Mouse (Mus musculus) cerebellum, postnatal 36 days (tissue): ENCODE measurements around the gene Pdzd2.

Experiments used
- DNase-seq, 2 experiments: peaks; one replicate each; pipeline ENCODE4 v3.0.0; 2021 to 2022; ENCODE audit warnings: mixed read lengths in 2 of 2

The Pdzd2 gene

GRCm38 (mm10) chr15:12665946-12666345 lies 73.8 kb downstream of the Pdzd2 start:
- DNase-seq: no peak

DNA sequence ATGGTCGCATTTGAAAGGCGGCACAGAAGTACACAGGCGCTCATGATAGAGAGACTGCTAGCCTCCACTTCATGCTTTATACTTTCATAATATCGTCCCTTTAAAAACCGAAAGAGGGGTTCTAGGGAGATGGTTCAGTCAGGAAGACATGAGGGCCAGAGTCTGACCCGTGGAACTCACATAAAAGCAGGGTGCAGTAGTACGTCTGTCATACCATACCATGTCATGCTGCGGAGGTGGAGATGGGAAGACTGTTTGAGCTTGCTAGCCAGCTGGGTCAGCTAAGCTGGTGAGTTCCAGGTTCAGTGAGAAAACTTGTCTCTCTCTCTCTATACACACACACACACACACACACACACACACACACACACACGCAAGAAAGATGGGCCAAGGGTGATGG lies 76.4 kb downstream of the Pdzd2 start:
- DNase-seq: no peak

GRCm38 (mm10) chr15:12660320-12660719 lies 79.4 kb downstream of the Pdzd2 start:
- DNase-seq: no peak

DNA sequence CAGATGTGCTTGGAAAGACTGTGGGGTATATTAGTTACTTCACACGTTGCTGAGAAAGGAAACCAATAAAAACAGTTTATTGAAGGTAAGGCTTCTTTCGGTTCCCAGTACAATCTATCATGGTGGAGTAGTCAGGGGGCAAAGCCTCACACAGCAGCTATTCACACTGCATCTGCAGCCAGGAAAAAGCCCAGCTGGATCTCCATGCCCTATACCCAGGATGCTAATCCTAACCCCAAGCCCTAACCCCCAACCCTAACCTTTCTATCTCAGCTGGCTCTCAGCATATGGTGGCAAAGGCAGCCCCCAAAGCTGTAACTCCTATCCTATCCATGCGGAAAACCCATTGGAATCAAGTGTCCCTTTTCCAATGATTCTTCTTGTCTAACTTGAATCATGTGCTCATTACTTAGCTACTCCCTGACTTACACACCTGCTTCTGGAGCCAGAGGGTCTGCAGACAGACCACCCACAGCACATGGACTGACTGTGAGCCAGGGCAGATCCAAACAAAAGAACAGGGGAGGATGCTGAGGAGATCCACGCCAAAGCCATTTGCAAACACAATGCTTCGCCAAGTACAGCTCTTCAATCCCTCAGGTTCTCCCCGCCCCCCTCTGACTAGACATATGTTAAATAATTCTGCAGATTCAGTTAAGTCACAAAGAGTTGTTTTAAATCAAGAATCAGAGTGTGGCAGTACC lies 83.6 kb downstream of the Pdzd2 start:
- DNase-seq: no peak

DNA sequence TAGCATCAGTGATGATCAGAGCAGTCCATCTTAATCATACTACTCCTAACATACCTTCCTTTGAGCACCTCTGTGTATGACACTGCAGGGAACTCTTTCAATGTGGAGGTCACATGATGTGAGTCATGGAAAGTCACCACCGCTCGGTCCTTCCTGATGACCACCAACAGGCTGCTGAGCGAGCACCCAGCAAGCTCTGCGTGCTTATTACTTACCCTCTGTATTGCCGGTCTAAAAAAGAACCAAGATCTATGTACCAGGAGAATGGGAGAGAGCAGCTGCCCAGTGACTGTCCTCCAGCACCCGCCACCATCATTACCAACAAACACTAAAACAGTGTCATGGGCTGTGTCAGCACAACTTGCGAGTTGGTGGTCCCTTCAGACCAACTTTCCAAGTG lies 84.4 kb downstream of the Pdzd2 start:
- no peak for DNase-seq

- no peak for DNase-seq
These were observed 87.2 kb downstream of the Pdzd2 start for GRCm38 (mm10) chr15:12652336-12653031.

DNA sequence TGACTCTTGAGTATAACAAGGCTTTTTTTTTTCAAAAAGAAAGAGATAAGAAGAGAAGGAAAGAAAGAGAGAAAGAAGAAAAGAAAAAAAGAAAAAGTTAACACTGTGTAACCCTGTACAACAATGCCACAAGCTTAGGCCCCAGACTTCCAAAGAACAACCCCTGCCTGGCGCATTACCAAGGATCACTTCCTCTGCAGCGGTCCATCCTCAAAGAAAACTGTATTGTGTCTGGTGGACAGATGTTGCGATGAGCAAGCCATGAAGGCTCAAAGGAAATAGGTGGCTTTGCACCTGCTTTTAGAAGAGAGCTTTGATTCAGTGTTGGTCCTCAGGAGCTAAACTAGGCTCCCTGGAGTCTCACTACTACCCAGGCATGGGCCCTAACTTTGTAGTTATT lies 89.5 kb downstream of the Pdzd2 start:
- no peak for DNase-seq

DNA sequence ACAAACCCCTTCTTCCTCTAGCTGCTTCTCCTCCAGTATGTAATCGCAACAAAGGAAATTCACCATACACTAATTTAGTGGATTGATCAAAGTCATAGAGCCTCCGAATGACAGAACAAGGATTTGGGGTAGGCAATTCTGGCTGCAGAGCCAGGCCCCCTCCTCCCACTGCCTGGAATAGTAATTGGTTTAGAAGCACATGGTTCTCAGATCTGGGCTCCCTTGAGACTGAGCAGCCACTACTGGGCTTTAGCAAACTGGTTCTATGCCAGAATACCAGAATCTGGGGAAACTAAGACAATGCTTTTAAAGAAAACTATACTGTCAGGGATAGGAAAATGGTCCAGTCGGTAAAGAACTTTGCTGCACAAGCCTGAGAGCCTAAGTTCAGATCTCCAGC lies 90.0 kb downstream of the Pdzd2 start:
- no peak for DNase-seq

DNA sequence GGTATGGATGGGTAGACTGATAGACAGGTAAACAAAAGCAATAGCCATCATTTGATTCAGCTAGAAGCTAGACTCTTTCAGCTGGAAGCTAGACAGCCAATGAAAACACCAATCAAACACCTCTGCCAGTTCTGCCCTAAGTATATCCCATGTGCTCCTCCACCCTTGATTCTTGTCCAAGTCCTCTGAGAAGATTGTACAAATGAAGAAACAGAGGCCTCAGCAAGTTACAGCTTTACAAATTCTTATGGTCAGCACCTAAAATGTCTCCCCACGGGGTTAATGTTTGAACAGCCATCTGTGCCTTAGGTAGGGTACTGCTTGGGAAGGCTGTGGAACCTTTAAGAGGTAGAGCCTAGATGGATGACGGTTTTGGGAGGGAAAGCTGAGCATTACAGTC lies 90.6 kb downstream of the Pdzd2 start:
- DNase-seq: no peak

DNA sequence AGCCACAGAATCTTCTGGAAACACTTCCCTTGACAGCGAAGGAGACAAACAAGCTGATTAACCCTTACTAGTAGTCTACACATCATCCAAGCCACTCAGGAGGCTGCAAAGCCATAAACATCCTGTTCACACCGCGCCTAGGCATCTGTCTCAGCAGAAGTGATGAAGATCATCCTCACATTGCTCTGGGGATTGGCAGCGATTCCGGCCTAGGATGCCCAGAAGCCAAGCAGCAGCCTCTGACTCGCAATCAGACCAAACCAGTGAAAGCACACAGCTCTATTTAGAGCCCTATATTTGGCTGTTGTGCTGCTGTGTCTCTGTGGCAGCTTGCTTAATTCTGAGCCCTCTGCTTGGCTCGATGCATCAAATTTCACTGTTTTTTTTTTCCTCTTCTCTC lies 99.0 kb downstream of the Pdzd2 start:
- DNase-seq: no peak

DNA sequence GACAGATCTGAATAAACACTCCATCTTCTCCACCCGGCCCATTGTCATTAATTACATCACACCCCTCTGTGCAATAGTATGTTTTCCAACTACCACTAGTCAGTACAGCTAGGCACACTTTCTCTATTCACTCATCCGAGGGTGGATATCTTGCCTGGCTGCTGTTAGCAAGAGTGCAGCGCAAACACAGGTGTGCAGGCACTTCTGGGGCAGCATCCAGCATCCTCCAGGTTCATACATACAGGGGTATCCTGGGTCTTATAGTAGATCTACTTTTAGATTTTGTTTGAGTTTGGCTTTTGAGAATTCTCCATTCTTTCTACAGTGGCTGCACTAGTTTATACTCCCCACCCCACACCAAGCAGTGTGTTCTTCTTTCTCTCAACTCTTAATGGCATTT lies 99.9 kb downstream of the Pdzd2 start:
- DNase-seq: no peak

GRCm38 (mm10) chr15:12639181-12639580 lies 100.5 kb downstream of the Pdzd2 start:
- no peak for DNase-seq

DNA sequence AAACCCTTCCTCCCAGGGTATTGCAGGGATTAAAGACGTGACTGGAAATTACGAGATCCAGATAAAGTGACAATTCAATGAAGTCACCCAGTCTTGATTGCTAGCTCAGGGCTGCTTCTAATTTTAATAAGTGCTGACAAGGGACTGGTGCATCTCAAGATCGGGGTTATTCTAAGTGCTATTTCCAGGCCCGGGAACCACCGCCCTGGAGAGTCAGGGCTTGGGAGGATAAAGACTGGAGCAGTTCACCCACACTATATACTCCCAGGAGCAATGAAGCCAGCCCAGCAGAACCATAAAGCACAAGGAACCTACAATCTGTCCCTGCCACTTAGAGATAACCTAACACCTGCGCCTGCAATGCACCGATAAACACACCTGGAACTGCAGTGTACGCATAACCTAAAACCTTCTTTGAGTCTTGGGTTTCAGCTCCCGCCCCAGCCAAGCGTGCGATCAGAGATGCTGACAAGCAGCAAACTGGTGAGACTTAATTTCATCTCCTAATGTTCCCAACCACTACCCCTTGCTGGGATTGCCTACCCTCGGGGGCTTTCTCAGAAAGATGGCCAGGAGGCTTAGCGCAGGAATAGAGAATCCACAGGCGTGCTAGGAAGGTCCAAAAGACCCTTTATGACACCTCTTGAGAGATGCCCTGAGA lies 101.2 kb downstream of the Pdzd2 start:
- DNase-seq: no peak

DNA sequence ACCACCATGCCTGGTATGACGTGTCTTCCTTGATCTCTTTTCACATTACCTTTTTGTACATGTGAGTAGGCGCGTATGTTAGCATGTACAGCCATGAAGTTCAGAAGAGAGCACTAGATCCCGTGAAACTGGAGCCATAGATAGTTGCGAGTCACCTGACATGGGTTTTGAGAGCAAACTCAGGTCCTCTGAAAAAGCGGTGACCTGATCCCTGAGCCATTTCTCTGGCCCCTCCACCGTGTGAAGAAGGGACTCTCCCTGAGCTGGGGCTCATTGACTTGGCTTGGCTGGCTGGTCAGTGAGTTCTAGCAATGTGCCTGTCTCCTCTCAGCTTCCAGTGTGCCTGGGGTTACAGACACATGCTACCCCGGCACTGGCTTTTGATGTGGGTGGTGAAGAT lies 102.2 kb downstream of the Pdzd2 start:
- no peak for DNase-seq

DNA sequence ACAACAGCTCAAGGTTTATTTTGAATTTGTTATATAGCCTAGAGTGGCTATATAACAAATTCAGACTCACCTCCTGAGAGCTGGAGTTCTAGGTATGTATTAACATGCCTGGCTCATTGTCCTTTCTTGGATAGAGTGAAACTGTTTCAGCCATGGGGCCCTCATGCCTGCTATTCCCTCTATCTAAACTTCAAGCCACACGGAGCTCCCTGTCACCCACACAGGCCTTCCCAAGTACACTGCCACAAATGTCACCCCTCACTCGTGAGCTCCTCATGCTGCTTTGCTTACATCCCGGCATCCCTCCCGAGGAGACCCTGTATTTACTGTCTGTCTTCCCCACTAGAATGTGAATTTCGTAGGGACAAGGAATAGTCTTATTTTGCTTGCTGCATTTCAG lies 103.3 kb downstream of the Pdzd2 start:
- DNase-seq: no peak

DNA sequence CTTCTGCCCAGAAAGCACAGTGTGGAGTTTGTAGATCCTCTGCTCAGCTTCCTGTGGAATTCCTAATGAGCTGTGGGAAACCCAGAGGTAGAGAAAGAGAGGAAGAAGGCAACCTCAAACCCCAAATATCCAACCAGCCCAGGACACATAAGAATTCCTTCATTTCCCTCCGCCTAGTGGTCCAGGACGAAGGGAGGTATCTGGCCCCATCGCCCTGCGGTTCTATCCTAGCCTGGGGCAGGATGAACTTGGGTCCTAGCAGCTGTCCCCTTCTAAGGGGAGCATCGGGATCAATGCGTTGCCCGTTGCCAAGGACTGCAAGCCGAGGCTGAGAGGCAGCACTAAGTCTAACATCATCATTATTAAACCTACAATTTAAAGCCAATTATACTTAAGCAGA lies 104.8 kb downstream of the Pdzd2 start:
- no peak for DNase-seq

DNA sequence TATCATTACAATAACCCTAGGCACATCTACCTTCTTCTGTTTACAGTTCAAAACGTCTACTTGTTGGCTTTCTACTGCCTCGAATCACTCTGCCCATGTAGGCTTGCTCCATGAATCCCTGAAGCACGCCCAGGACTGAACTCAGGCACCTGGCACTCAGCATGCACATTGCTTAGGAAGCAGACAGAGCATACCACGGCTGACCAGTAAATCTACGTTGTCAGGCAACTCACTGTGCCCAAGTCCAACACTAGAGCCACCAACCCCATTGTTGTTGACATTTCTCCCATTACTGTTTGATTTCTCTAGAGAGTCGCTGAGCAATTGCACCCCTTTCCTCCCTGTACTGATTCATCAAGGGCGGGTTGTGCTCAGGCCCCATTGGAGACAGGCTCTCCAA lies 110.6 kb downstream of the Pdzd2 start:
- DNase-seq: no peak

GRCm38 (mm10) chr15:12628451-12628850 lies 111.3 kb downstream of the Pdzd2 start:
- no peak for DNase-seq

GRCm38 (mm10) chr15:12626930-12627329 lies 112.8 kb downstream of the Pdzd2 start:
- DNase-seq: no peak

DNA sequence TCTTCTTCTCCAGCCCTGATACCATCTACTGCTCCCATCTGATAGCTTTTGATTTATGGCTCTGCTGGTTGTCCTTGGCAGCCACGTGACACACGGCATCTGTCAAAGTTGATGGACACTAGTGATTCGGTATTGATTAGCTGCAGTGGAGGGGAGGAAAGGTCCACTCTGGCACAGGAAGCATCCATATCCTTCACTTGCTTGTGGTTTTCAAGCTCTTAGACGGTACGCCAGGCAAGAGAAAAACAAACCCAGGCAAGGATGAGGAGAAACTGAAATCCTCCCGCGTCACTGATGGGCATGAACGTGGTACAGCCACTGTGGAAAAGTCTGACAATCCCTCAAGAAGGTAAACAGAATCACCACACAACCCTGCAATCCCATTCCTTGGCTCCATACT lies 113.6 kb downstream of the Pdzd2 start:
- DNase-seq: no peak

DNA sequence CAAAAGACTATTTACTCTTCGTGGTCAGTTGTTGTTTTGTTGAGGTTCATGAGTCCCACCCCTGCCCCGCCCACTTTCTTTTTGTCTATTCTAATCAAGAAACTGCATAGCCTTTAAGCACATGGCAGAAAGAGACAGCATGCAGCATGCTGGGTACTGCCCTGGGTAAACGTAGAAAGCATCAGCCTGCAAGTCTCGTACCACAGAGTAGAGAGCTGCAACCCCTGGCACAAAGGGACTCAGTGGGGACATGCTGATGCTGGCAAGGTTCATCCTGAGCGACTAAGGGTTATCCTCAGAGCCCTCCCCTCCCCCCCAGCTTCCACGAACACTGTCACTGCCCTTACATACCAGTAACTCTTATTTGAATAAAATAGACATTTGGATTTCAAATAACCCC lies 114.2 kb downstream of the Pdzd2 start:
- DNase-seq: no peak

GRCm38 (mm10) chr15:12623521-12623920 lies 116.2 kb downstream of the Pdzd2 start:
- DNase-seq: no peak

- DNase-seq: no peak
These were observed 117.0 kb downstream of the Pdzd2 start for GRCm38 (mm10) chr15:12622701-12623100.

GRCm38 (mm10) chr15:12622093-12622643 lies 117.6 kb downstream of the Pdzd2 start:
- no peak for DNase-seq
